Mouse (Mus musculus) CD4-positive naive resting alpha-beta T cell, adult 76 days (primary cell): ENCODE measurements around the gene Mex3b. TPM values are rescaled to one million over a fixed set of nuclear protein-coding genes. Genes with fewer than 3 reads are reported as not detected.

Source experiments
- total RNA-seq: library from RNA; stranded (reverse); gene quantifications from one replicate; pipeline ENCODE4 v1.2.4, GENCODE M21; 2023

Mex3b gene
- 35.1 TPM for total RNA-seq

DNA sequence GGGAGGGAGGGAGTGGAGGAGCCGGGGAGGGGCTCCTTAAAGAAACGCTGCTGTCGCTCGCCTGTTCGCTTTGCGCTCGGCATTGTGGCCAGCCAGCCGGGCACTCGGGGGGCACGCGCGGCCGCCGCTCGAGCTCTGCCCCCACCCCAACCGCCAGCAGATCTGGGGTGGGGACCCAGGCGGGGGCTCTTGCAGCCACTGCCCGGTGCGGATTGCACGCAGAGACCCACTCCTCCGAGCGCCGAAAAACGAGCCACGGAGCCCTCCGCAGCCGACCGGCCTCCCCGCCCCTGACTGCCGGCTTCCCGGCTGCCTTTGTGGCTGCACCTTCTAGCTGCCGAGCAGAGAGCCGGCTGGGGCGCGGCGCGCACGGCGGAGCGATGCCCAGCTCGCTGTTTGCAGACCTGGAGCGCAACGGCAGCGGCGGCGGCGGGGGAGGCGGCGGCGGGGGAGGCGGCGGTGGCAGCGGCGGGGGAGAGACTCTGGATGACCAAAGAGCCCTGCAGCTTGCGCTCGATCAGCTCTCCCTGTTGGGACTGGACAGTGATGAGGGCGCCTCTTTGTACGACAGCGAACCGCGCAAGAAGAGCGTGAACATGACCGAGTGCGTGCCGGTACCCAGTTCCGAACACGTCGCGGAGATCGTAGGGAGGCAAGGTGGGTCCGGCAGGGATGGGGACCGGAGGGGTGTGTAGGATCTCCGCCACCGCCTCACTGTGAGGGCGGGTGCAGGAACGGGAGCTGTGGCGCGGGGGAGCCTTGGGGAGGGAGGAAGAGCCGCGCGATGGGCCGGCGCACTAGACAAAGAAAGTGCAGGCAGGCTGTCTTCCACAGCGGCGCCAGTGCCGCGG, at the start of gene Mex3b:
Gene Mex3b (plus strand): TSS at position 63 of the 851 bp plus-strand sequence.

Other genes with a start within 250 kb of the Mex3b start
- not detected for gene Saxo2, start 218.8 kb upstream of the Mex3b start, total RNA-seq
- 32.4 TPM for gene Efl1, start 218.7 kb upstream of the Mex3b start, total RNA-seq